Mouse (Mus musculus) embryonic facial prominence, embryonic 11.5 days (tissue): ENCODE results near the gene Cbx8. TPM values are rescaled to one million over a fixed set of nuclear protein-coding genes. Genes with fewer than 3 reads are reported as not detected.

Source experiments
- ATAC-seq: fragments of 200-750 bp; cut with Nextera tagmentation; replicated peaks from 2 replicates; pipeline ENCODE4 v1.8.0; 2017; ENCODE audit warnings: low read depth; ENCODE audit not compliant: insufficient number of reproducible peaks, low FRiP score, low TSS enrichment
- DNase-seq: peaks from one replicate; pipeline ENCODE4 v3.0.0-alpha.2; 2015; ENCODE audit warnings: low spot score
- H3K27ac ChIP-seq: fragments of 300-500 bp; sonication (generic); replicated peaks from 2 replicates; pipeline ENCODE4 v1.5.1; 2014; ENCODE audit warnings: mild to moderate bottlenecking, low read depth, low read length, control low read depth
- H3K27me3 ChIP-seq: fragments of 300-500 bp; sonication (generic); 2 replicates; pipeline ENCODE4 v1.6.1; 2014; ENCODE audit warnings: mild to moderate bottlenecking, low read length, moderate library complexity, mixed read lengths; ENCODE audit not compliant: control insufficient read depth, insufficient read depth
- H3K36me3 ChIP-seq: fragments of 300-500 bp; sonication (generic); replicated peaks from 2 replicates; pipeline ENCODE4 v1.6.1; 2014; ENCODE audit warnings: low read depth, mild to moderate bottlenecking, low read length, moderate library complexity, mixed read lengths; ENCODE audit not compliant: control insufficient read depth, insufficient read depth
- H3K4me1 ChIP-seq: fragments of 300-500 bp; sonication (generic); 2 replicates; pipeline ENCODE4 v1.6.1; 2014; ENCODE audit warnings: low read length, mixed read lengths; ENCODE audit not compliant: control insufficient read depth, insufficient read depth
- H3K4me2 ChIP-seq: fragments of 300-500 bp; sonication (generic); 2 replicates; pipeline ENCODE4 v1.6.1; 2014; ENCODE audit warnings: low read depth, mild to moderate bottlenecking, control low read depth, low read length, moderate library complexity
- H3K4me3 ChIP-seq: fragments of 300-500 bp; sonication (generic); 2 replicates; pipeline ENCODE4 v1.5.1; 2014; ENCODE audit warnings: low read depth, low read length, control low read depth
- H3K9ac ChIP-seq: fragments of 300-500 bp; sonication (generic); replicated peaks from 2 replicates; pipeline ENCODE4 v1.6.1; 2014; ENCODE audit warnings: mild to moderate bottlenecking, control low read depth, low read length
- H3K9me3 ChIP-seq: fragments of 300-500 bp; sonication (generic); replicated peaks from 2 replicates; pipeline ENCODE4 v1.6.1; 2016; ENCODE audit warnings: mild to moderate bottlenecking, low read length, inconsistent platforms, mixed read lengths; ENCODE audit not compliant: control insufficient read depth
- WGBS: fragments of 180-500 bp; shearing (Covaris S2); extraction: QIAGEN DNeasy Blood & Tissue Kit; methylation state at CpG from one replicate; pipeline ENCODE4 v1.1.7; 2014; 5-methylcytosine and 5-hydroxymethylcytosine counted together
- polyA plus RNA-seq: library from polyadenylated mRNA; unstranded; fragments of >200 nt; fragmentation: Nextera tagmentation; extraction: Ambion mirVana; gene quantifications from 2 replicates; pipeline ENCODE4 v1.2.1, GENCODE M21; 2014

Gene Cbx8
- polyA plus RNA-seq, 1 experiment from 2014 or later, result 10.3 TPM

GRCm38 (mm10) chr11:119072239-119072638 is 31.5 kb upstream of the Cbx8 start:
- no peak for ATAC-seq
- H3K27ac ChIP-seq, result no peak overlapping the region
- no peaks in the 10 kb centered on the region for H3K9me3 ChIP-seq
- H3K4me2 ChIP-seq, result no peak overlapping the region
- no peaks in the 10 kb centered on the region for H3K36me3 ChIP-seq
- no peak overlapping the region for H3K9ac ChIP-seq
- 79% methylated on average over 7 of the region's 7 CpGs for WGBS
- no peak for DNase-seq
- H3K4me1 ChIP-seq, result no peaks in the 10 kb centered on the region
- no peak overlapping the region for H3K4me3 ChIP-seq
- H3K27me3 ChIP-seq, result no peaks in the 10 kb centered on the region

GRCm38 (mm10) chr11:119066841-119067240 is 26.1 kb upstream of the Cbx8 start:
- no peaks in the 10 kb centered on the region for H3K27me3 ChIP-seq
- no peaks in the 10 kb centered on the region for H3K4me1 ChIP-seq
- H3K4me2 ChIP-seq, result no peak overlapping the region
- no peak overlapping the region for H3K27ac ChIP-seq
- no peak overlapping the region for H3K4me3 ChIP-seq
- H3K36me3 ChIP-seq, result no peaks in the 10 kb centered on the region
- 77% methylated on average over 8 of the region's 8 CpGs for WGBS
- ATAC-seq (no peak), DNase-seq (no peak)
- H3K9ac ChIP-seq, result no peak overlapping the region
- no peaks in the 10 kb centered on the region for H3K9me3 ChIP-seq

- 3% methylated on average over 3 of the region's 3 CpGs for WGBS
- ATAC-seq (no peak), DNase-seq (no peak)
- H3K4me3 ChIP-seq, result no peak overlapping the region
- no peak overlapping the region for H3K27ac ChIP-seq
- H3K27me3 ChIP-seq, result peaks cover 56% of the 10 kb centered on the region
- H3K9me3 ChIP-seq, result no peaks in the 10 kb centered on the region
- H3K36me3 ChIP-seq, result no peaks in the 10 kb centered on the region
- H3K4me2 ChIP-seq, result no peak overlapping the region
- H3K4me1 ChIP-seq, result peaks cover 7% of the 10 kb centered on the region
- no peak overlapping the region for H3K9ac ChIP-seq
These were observed 18.5 kb upstream of the Cbx8 start for GRCm38 (mm10) chr11:119059256-119059655.

GRCm38 (mm10) chr11:119058041-119058995 is 17.5 kb upstream of the Cbx8 start:
- Histone ChIP-seq H3K4me1 (peaks cover 7% of the 10 kb centered on the region), H3K4me3 (no peak overlapping the region), H3K27me3 (peaks cover 63% of the 10 kb centered on the region), H3K9me3 (no peaks in the 10 kb centered on the region), H3K36me3 (no peaks in the 10 kb centered on the region), H3K27ac (no peak overlapping the region), H3K4me2 (peak overlapping the region; percentile 11), H3K9ac (no peak overlapping the region)
- ATAC-seq, result no peak
- no peak for DNase-seq
- WGBS, result 2% methylated on average over 58 of the region's 58 CpGs

- Histone ChIP-seq H3K27me3 (peaks cover 65% of the 10 kb centered on the region), H3K4me2 (peak overlapping the region; percentile 99), H3K27ac (no peak overlapping the region), H3K36me3 (no peaks in the 10 kb centered on the region), H3K9me3 (no peaks in the 10 kb centered on the region), H3K9ac (peak overlapping the region; percentile 98), H3K4me1 (peaks cover 12% of the 10 kb centered on the region), H3K4me3 (peak overlapping the region; percentile 59; the same call in 1 of the 2 replicates)
- 2% methylated on average over 9 of the region's 9 CpGs for whole genome bisulfite sequencing
- DNase-seq (no peak), ATAC-seq (no peak)
These were observed 16.5 kb upstream of the Cbx8 start for GRCm38 (mm10) chr11:119057291-119057690.

GRCm38 (mm10) chr11:119056301-119057211 is 15.8 kb upstream of the Cbx8 start:
- H3K4me1 ChIP-seq, result peaks cover 12% of the 10 kb centered on the region
- ATAC-seq, result no peak
- WGBS, result under 1% methylated on average over 49 of the region's 65 CpGs

GRCm38 (mm10) chr11:119055571-119056131 is 14.9 kb upstream of the Cbx8 start:
- no peak overlapping the region; the same call in 1 of the 2 replicates for H3K9ac ChIP-seq
- ATAC-seq (no peak), DNase-seq (no peak)
- H3K4me1 ChIP-seq, result peaks cover 12% of the 10 kb centered on the region
- 2% methylated on average over 32 of the region's 32 CpGs for WGBS
- H3K36me3 ChIP-seq, result no peaks in the 10 kb centered on the region
- H3K27me3 ChIP-seq, result peaks cover 81% of the 10 kb centered on the region
- H3K4me3 ChIP-seq, result peak overlapping the region; percentile 59
- peak overlapping the region; percentile 99 for H3K4me2 ChIP-seq
- H3K9me3 ChIP-seq, result no peaks in the 10 kb centered on the region
- H3K27ac ChIP-seq, result no peak overlapping the region

More at GRCm38 (mm10) chr11:119056301-119057211, 15.8 kb upstream of the Cbx8 start:
- Histone ChIP-seq H3K9me3 (no peaks in the 10 kb centered on the region), H3K9ac (peak overlapping the region; percentile 98), H3K27me3 (peaks cover 72% of the 10 kb centered on the region), H3K36me3 (no peaks in the 10 kb centered on the region), H3K4me3 (peak overlapping the region; percentile 59), H3K4me2 (peak overlapping the region; percentile 99), H3K27ac (0 out of 2 replicates have a peak overlapping the region, but pooled peaks have one; percentile 8)
- peak; percentile 58 for DNase-seq
